Mouse (Mus musculus): ENCODE results near the gene Hyal2.

DNA sequence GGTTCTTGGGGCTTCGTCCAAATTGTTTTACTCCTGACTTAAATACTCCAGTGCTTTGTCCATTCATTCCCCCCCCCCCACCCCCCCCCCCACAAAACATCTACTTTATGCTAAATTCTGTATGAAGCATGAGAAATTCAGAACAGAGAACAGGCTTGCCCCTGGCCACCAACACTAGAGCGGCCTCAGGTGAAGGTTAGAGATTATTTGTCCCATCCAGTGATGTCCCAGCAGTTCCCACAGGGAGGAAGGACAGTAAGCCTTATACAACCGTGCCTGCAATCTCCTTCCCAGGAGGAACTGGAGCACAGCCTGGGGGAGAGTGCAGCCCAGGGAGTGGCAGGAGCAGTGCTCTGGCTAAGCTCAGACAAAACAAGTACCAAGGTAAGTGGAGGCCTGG is 10.8 kb downstream of the Hyal2 start, which contains the start of gene Naa80:
- no peak for TF ChIP-seq CTCF (IDR thresholded peaks at IDR 0.05; ENCODE audit: low read depth)
- no peak for TF ChIP-seq EP300 (IDR thresholded peaks at IDR 0.05; ENCODE audit: low read depth)

Measured in liver, postnatal 0 days (tissue).